Mouse (Mus musculus) olfactory bulb, adult 2 months (tissue): ENCODE results near the gene Fiz1.

Experiments used
- CTCF ChIP-seq: fragments of 200-500 bp; IDR thresholded peaks from 2 replicates; pipeline ENCODE4 v1.5.1; 2012; ENCODE audit warnings: low read depth, mild to moderate bottlenecking, low read length, moderate library complexity; ENCODE audit not compliant: insufficient read depth
- POLR2A ChIP-seq: fragments of 200-500 bp; IDR thresholded peaks from 2 replicates; pipeline ENCODE4 v1.6.1; 2012; ENCODE audit warnings: mild to moderate bottlenecking, low read depth, low read length, moderate library complexity; ENCODE audit not compliant: insufficient read depth

- no peak for TF ChIP-seq CTCF
- TF ChIP-seq POLR2A = no peak
Observed at GRCm38 (mm10) chr7:5059421-5059820, 44.9 kb upstream of the Fiz1 start.
